Mouse (Mus musculus): ENCODE data around the gene Sox5.

Gene Sox5

GRCm38 (mm10) chr6:143967724-143968400 is 813.9 kb downstream of the Sox5 start:
- no peak for DNase-seq (ENCODE audit: extremely low spot score, low spot score)

DNA sequence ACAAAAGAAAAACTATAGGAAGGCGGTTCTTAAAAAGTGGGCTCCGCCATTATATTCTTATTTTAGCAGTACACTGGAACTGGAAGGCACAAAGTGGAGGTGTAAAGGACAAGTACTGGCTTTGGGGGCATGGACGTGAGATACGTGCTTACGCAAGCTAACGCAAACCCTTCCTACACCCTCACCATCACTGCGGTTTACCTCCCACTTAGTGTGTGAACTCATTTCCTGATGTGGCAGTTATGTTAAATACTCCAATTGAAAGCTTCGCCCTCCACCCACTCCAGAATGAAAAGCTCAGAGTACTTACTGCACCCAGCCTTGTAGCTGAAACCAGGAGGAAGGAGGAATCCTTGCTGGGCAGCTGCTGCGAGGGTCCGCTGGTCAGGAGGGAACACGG is 821.3 kb downstream of the Sox5 start:
- no peak for DNase-seq (ENCODE audit: extremely low spot score, low spot score)

DNA sequence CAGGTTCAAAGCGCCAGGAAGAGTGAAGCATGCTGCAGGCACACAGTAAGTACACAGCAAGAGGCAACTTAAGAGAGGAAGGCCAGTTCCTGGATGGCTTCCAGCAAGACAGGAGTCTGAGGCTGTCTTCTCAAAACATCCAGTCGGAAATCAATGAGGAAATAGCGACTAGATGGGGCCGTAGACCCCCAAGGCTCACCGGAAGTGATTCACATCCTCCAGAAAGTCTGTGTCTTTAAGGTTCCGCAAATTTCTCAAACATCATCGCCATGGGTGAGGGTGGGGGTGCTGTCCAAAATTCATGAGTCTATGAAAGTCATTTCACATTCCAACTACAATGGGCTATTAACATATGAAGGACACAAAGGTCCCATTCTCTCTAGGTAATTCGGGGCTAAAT is 821.7 kb downstream of the Sox5 start:
- no peak for DNase-seq (ENCODE audit: extremely low spot score, low spot score)

DNA sequence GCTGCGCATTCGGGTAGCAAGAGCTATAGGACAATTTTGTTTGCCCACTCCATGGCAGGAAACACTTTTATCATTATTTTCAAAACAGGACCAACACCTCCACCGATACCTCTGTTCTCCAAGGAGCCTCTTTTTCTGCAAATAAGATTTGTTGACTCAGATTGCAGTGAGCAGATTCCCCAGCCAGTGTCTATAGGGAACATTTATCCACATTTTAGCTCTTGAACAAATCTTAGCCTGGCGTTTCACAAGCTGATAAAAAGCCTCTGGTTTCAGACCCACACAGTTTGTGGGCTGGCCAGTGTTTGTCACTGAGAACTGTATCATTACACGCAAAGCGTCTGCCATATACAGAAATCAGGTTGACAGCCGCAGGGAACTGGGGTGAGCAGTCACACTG is 823.4 kb downstream of the Sox5 start:
- no peak for DNase-seq (ENCODE audit: extremely low spot score, low spot score)

- no peak for DNase-seq (ENCODE audit: extremely low spot score, low spot score)
These were observed 824.7 kb downstream of the Sox5 start for GRCm38 (mm10) chr6:143957063-143957462.

DNA sequence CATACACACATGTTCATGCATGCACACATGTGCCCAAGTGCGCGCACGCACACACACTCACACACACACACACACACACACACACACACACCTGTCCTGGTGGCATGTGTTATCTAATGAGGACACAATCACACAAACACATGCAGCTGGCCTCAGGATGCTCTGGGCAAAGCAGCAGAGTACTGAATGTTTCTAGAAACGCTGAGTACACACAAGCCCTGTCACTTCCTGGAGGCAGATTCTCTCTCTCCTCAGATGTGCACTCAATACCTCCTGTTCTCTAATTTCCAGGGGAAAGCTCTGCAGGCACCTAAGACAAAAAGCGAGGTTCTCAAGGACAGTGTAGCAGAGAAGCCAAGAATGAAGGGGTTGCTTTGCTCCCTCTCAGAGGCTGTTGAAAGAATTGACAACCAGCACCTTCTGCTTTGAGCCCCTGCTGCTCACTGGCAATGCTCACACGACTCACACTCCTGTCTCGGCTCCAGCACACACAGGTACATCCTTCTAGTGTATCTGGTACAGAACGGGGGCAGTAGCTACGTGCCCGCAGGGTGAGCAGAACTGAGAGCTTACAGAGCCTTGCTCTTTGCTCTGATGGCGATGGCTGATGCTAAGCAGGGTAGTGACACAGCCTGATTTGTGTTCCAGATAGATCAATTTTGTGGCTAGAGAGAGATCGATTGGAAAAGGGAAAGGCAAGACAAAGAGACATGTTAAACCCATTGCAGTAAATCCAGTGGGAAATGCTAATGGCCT is 833.0 kb downstream of the Sox5 start:
- no peak for DNase-seq (ENCODE audit: extremely low spot score, low spot score)

GRCm38 (mm10) chr6:143948071-143948470 is 833.7 kb downstream of the Sox5 start:
- no peak for DNase-seq (ENCODE audit: extremely low spot score, low spot score)

GRCm38 (mm10) chr6:143943126-143943525 is 838.7 kb downstream of the Sox5 start:
- DNase-seq (ENCODE audit: extremely low spot score, low spot score): no peak

- no peak for DNase-seq (ENCODE audit: extremely low spot score, low spot score)
These were observed 840.4 kb downstream of the Sox5 start for GRCm38 (mm10) chr6:143941291-143941785.

- no peak for DNase-seq (ENCODE audit: extremely low spot score, low spot score)
These were observed 858.6 kb downstream of the Sox5 start for GRCm38 (mm10) chr6:143923146-143923545.

DNA sequence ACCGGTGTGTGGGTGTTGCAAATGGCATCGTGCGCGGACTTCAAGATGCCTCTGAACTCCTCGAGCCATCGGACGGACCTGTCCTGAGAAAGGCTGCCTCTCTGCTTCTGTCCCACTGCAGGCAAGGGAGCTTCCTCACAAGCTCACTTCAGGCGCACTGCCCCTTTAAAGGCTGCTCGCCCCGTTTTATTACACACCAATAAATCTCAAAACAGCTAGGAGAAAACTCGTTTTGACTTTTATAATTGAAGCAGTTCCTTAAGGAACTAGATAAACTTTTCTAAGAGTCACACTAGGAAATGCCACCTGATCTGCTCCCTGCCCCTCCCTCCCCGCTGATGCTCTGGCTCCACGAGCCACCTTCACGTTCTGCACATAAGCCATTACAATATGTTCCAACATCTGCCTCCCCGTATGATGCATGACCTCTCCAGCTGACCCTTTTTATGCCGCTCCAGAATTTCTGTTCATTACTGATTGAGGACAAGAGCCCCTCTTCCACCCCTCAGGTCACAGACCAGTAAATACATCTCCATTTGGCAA is 863.3 kb downstream of the Sox5 start:
- DNase-seq (ENCODE audit: extremely low spot score, low spot score): no peak

GRCm38 (mm10) chr6:143916152-143916735 is 865.5 kb downstream of the Sox5 start:
- DNase-seq (ENCODE audit: extremely low spot score, low spot score): no peak

GRCm38 (mm10) chr6:143915686-143916085 is 866.1 kb downstream of the Sox5 start:
- no peak for DNase-seq (ENCODE audit: extremely low spot score, low spot score)

GRCm38 (mm10) chr6:143912316-143912715 is 869.5 kb downstream of the Sox5 start:
- no peak for DNase-seq (ENCODE audit: extremely low spot score, low spot score)

DNA sequence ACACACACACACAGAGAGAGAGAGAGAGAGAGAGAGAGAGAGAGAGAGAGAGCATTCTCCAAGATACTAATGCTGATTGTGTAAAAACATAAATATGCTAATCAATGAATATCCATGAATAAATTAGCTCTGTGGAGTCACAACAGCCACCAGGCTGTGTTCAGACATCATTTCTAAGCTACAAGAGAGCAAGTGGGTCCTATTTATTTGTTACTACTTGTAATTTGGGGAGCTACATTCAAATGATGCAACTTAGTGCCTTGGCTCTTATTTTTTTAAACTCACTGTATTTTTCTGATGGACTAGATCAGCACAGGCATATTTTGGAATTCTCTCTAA is 877.1 kb downstream of the Sox5 start:
- no peak for DNase-seq (ENCODE audit: extremely low spot score, low spot score)

DNA sequence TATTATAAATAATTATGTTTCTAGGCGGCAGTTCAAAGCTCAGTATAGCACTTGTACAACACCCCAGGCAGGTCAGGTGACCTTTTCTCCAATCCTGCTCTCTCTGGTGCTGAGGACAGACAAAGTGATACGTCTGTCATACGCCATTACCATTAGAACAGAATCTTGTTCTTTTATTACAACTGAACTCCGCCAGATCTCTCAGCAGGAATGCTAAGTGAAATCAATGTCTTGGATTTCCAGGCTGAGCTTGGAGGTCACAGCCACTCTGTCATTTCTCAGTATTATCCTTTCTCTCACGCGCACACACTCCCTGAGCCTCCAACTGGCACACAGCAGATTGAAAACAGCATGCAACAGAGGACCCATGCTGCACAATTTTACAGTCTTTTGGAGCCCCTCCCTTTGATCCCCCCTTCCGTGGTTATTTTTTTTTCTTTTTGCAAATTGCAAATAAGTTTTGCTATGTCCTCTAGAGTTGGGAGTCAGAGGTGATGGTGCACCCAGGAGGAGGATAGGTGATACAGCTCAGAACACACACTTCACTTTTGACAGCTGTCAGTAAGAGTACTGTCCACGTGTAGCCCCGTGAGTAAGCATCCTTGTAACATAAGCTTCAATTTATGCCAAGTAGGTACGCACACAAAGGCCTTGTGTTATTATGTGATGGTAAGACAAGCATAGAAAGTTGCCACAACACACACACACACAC is 877.6 kb downstream of the Sox5 start:
- DNase-seq (ENCODE audit: extremely low spot score, low spot score): no peak

- no peak for DNase-seq (ENCODE audit: extremely low spot score, low spot score)
These were observed 880.9 kb downstream of the Sox5 start for GRCm38 (mm10) chr6:143900871-143901270.

DNA sequence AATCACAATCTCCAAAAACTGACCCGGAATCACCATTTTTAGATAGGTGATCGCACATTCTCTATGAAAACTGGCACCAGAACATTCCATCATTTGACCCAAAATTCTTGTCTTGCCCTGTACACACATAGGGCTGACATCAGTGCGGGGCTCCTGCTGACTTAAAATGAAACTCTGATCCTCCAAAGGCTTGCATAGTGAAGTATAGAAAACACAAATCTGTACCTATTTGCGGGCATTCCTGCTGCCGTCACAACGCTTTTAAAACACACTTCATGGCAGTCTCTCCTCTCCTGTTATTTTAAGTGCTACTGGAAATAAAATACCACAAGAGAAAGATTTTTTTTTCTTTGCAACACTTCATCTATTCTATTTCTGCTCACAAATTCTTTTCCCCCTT is 886.7 kb downstream of the Sox5 start:
- DNase-seq (ENCODE audit: extremely low spot score, low spot score): peak; percentile 8

DNA sequence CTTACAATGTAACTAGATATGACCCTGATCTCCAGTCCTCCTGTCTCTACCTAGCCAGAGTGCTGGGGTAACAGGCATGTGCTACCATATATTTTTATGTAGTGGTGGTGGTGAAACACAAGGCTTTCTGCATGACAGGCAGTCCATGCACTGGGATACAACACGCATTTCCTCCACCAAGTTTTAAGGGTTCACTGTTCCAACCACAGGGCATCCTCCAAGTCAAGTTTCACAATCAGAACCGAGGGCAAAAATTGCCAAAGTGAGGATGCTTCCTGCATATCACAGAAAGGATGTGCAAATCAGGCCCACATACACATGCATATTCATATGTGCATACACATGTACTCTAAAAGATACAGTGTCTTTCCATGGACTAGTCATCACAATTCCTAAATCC is 888.9 kb downstream of the Sox5 start:
- DNase-seq (ENCODE audit: extremely low spot score, low spot score): peak; percentile 4

DNA sequence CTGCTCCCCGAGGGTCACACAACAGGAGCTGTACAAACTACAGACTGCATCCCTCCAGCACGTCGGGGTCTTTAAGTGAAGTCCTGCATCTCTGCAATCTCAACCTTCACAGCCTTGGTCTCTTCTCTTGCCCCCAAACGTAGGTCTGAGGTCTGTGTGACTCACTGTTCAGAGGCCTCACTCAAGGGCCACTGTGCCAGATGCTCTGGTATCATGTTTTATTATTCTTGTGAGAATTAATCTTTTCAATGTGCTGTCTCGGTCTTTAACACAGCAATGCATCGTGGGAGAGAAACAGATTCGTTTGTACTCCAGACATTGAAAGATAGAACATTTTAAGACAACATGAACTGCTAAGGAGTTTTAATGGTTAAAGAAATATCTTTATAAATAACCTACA is 893.2 kb downstream of the Sox5 start:
- DNase-seq (ENCODE audit: extremely low spot score, low spot score): no peak

DNA sequence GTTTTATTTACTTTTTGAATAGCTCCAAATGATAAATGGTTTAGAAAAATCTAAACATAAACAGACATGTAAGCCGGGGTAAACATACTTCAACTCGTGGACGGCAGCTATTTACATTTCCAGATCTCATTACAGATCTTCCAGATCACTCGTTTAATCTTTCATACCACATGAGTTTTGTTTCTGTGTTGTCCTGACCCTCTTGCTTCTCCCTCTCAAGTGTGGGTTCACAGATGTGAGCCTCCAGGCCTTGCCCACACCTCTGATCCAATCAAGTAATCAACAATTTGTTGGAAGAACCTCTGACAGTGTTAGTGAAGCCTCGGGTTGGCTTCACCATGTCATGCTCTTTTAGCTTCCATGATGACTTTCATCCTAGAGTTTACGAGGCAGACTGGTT is 903.3 kb downstream of the Sox5 start:
- no peak for DNase-seq (ENCODE audit: extremely low spot score, low spot score)

- no peak for DNase-seq (ENCODE audit: extremely low spot score, low spot score)
These were observed 913.0 kb downstream of the Sox5 start for GRCm38 (mm10) chr6:143868790-143869189.

Data from neural tube, embryonic 10.5 days (tissue).